Mouse (Mus musculus): ENCODE results near the gene Gm21725.
"Not testable (repeated sequence)": the region's sequence is repeated elsewhere in the genome, so short reads cannot be mapped to it uniquely, and the experiment has no call there.

Gene Gm21725

DNA sequence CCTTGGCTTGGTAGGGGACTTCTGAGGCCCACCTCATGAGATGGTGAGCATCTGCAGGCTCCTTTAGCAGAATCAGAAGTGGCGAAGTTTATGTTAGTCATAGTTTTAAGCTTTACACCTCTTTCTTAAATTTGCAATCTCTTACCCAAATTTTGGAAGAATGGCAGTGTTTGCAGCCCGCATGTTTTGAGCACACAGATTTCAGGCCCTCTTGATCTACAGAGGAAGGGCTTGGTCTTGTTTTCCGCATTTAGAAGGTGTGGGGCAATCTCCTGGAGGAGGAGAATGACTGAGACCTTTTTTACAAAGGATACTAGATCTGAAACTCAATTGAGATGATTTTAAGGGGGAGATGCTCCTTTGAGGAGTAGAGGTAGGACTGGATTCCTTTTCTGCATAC, at the start of gene Gm21725:
Gene Gm21725, minus strand, starts transcription at position 101 of the 400 bp plus-strand sequence.
- DNase-seq, result not testable (repeated sequence)
